Mouse (Mus musculus) adipocyte (in vitro differentiated cells): Measurements from ENCODE around the gene Sntg2.

ENCODE experiments used
- DNase-seq: peaks from one replicate; pipeline ENCODE4 v3.0.0-alpha.2; 2016; ENCODE audit warnings: low spot score

Sntg2 gene

GRCm38 (mm10) chr12:30202763-30203162 lies 170.4 kb downstream of the Sntg2 start:
- DNase-seq: no peak

- no peak for DNase-seq
Observed at GRCm38 (mm10) chr12:30201031-30201430, 172.1 kb downstream of the Sntg2 start.

- DNase-seq: no peak
Observed at GRCm38 (mm10) chr12:30200621-30201020, 172.6 kb downstream of the Sntg2 start.

GRCm38 (mm10) chr12:30199735-30200134 lies 173.4 kb downstream of the Sntg2 start:
- peak; percentile 32 for DNase-seq

DNA sequence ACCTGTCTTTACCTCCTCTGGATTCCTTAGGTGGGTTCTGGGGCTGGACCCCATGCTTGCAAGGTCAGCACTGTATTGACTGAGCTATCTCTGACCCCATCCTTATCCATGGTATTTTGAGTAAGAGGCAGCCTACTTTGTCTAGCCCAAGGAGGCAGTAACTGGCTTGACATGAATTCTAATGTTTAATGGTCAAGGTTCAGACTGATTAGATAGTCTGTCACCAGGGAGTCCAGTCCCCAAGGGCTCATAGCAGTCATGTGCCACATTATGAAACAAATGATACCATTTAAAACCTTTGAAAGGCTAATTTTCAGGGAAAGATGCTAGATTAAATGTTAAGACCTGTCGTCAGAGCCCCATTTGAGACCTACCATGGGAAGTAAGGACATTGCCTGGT lies 174.9 kb downstream of the Sntg2 start:
- DNase-seq: no peak

- no peak for DNase-seq
Observed at GRCm38 (mm10) chr12:30181721-30182120, 191.5 kb downstream of the Sntg2 start.

- no peak for DNase-seq
Observed at GRCm38 (mm10) chr12:30179623-30180022, 193.6 kb downstream of the Sntg2 start.

DNA sequence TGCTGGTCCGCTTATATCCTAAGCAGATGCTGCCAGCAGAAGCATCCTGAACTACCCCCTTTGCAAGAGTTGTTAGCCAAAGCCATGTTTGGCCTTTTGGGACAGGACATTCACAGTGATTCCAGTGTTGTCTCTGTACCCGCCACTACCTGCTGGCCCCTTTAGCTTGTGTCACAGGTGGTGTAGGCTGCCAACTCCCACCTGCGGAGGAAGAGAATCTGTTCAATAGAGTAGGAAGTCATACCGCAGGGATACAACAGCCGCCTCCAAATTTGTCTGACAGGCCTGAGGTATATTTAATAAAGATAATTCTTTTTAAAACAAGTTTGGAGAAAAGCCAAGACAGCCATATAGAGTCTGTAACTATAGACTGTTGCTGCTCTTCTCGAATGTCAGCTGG lies 195.2 kb downstream of the Sntg2 start:
- DNase-seq: no peak

DNA sequence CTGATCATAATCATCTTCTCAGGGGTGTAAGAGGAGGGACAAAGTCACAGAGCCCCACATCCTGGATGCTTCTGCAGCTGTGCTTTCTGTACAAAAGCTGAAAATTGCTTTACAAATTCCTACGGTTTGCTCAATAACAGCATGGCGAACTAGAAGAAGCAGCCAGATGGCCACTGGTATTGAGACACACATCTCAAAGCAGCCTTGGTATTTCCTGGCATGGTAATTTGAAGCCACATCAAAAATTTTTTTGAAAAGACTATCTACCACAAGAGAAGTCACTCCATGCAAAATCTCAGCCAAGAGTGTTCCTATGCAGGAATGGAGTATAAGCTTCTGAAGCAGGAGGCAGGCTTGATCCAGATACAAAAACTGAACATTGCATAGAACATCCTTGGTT lies 195.6 kb downstream of the Sntg2 start:
- DNase-seq: no peak

DNA sequence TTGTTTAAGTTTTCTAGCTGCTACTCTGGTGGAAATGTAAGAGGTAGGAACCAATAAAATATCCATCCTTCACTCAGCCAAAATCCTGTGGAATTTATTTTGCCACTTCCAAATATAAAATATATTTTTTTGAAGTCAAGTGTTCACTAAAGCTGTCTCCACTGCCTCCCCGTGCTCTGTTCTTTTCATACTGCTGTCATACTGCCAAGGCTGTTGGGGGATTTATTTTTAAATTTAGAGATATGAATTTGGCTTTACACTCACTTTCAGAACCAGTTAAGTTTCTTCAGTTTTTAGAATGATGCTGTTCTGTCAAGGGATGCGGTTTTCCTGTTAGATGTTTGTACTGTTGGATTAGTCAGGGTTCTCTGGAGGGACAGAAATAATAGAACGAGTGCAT lies 204.7 kb downstream of the Sntg2 start:
- DNase-seq: no peak

DNA sequence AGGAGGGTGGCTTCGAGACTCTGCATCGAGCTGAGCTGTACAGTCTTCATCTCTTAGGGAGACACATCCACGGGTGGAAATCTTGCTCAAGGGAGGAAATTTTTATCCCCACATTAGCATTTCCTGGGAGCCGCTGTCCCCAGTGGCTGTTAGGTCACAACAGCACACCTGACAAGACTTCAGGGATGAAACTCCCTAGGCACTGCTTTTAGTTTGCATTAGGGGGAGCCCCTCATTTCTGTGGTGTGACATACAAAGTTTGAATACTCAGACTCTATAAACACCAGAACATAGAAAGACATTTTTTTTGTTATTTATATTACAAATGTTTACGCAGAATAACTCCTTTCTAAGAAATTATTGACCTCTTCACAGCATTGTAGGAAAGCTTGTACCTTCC lies 208.6 kb downstream of the Sntg2 start:
- no peak for DNase-seq

GRCm38 (mm10) chr12:30164005-30164404 lies 209.2 kb downstream of the Sntg2 start:
- no peak for DNase-seq

- no peak for DNase-seq
Observed at GRCm38 (mm10) chr12:30161731-30162406, 211.3 kb downstream of the Sntg2 start.

DNA sequence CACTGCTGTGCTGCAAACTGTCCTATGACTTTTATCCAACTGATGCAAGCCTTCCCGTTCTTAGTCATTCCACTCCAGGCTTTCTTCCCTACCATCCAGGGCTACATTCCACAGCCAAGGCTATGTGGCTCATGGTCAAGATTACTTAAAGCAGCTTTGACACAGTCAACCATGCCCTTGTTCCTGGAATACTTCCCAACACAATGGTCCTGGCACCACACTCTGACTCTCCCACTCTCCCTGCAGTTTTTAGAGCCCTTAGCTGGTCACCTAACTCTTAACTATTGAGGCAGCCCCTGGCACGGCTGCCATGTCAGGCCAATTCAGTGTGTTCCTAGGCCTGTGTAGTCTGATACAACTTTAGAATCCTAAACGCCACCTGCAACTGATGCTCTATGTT lies 212.7 kb downstream of the Sntg2 start:
- DNase-seq: peak; percentile 64

DNA sequence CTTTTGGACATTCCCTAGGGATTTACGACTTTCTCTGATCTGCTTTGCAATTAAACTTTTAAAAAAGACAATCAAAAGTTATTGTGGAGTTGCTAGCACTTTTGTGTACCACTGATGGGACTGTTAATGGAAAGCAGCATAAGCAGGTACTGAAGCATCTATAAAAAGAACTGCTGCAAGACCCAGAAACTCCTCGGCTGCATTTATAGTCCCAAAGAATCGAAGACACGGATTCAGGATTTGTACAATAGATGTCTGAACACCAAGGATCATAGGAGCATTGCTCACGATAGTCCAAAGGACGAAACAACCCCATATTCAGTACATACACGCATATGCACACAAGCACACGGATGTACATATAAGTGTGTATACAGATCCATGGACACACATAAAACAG lies 213.4 kb downstream of the Sntg2 start:
- no peak for DNase-seq

DNA sequence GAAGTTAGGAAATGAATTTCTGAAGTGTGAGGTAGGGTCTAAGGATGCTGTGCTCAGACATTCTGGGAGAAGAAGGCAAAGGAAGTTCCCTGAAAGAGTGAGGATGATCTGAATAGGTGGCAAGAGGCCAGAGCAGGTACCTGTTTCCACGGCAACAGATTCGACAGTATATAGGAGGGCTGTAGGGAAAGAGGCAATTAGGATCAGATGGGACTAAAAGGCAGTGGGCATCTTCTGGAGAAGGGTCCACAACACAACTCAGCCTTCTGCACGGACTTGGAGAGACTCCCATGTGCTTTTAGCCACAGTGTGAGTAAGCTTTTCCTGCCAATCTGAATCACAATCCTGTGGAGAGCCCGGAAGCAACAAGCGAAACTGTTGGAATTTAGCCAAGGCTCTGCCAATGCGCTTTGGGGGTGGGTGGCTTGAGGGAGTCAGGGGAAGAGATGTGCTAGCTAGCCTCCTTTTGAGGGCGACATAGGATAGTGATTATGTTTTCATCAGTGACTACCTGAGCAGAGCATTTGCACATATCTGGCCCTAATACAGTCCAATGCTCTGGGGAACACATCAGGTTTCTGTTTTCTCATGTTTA lies 219.0 kb downstream of the Sntg2 start:
- no peak for DNase-seq

- peak; percentile 9 for DNase-seq
Observed at GRCm38 (mm10) chr12:30142085-30142484, 231.1 kb downstream of the Sntg2 start.

- no peak for DNase-seq
Observed at GRCm38 (mm10) chr12:30132524-30132923, 240.7 kb downstream of the Sntg2 start, which contains the start of gene Tpo. TSS of gene Tpo (minus strand) at chr12:30132624.

DNA sequence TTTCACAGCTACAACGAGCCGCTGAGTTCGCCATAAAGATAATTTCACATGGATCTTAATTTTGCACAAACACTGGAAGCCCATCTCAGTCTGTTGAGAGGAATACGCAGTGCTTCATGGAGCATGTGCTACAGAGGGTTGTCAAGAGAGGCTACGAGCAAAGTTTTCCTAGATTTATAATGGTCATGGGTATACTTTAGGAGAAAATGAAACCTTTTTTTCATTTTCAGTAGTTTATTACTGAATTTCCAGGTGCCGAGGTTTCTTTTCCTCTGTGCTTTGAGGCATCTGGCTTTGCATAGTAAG lies 243.8 kb downstream of the Sntg2 start:
- DNase-seq: no peak

DNA sequence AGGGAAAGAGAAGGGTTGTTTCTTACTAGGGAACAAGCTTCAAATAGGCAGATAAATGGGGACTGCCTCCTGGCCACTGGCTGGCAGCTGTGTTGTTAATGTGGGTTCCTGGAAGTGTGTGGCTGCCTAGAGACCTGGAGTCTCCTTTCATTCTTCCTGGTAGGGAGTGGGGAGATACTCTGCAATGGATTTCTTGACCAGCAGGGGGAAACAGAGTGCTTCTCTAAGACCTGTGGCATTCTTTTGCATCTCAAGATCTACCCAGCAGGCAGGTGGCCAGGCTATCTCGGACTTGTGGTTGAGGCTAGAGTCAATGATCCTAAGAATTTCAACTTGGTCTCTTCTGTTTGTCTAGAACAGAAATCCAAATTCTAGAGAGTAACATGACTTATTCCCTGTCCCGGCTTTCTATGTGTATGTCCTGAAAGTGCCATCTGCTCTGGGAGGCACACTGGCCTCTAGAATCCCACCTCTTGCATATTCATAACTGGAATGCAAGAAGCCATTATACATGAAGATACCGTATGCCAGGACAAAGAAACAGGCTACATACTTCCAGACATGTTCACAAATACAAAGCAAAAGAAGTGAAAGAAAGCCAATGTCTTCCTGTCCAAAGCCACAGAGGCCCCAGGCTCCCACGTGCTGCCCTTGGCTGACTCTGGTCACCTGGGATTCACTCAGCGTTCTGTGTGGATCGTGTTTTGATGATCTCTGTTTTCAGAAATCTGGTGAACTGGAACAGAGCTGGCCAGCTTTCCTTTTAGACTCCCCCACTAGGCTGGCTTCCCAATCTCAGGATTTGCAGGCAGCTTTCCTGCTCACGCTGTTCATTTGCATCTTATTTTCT lies 244.4 kb downstream of the Sntg2 start:
- peak; percentile 70 for DNase-seq
